Mouse (Mus musculus) spleen, adult 2 months (tissue): ENCODE data around the gene Rad23b.

ENCODE experiments used
- CTCF ChIP-seq: fragments of 200-500 bp; IDR thresholded peaks from 2 replicates; pipeline ENCODE4 v1.5.1; 2011; ENCODE audit warnings: mild to moderate bottlenecking, inconsistent platforms; ENCODE audit not compliant: insufficient read depth, insufficient read length, insufficient replicate concordance; ENCODE audit errors: extremely low read depth
- POLR2A ChIP-seq: fragments of 200-500 bp; IDR thresholded peaks from 2 replicates; pipeline ENCODE4 v1.6.1; 2011; ENCODE audit warnings: low read depth, low read length, inconsistent platforms

- TF ChIP-seq CTCF (no peak), POLR2A (no peak)
These were observed 532 bp downstream of the Rad23b start for GRCm38 (mm10) chr4:55350219-55350931.
